Mouse (Mus musculus) left cerebral cortex, adult 18-20 months (tissue): ENCODE measurements at regions not wholly inside any gene's neighbourhood (a gene's known extent, or its start where the extent isn't known, plus 50 kb on each side); places are given as distances from the start of the nearest gene placed in this dataset.

Source experiments
- DNase-seq, 2 experiments: peaks; one replicate each; pipeline ENCODE4 v3.0.0; 2021 to 2022; ENCODE audit warnings: low spot score in 2 of 2, mixed read lengths in 1 of 2

DNA sequence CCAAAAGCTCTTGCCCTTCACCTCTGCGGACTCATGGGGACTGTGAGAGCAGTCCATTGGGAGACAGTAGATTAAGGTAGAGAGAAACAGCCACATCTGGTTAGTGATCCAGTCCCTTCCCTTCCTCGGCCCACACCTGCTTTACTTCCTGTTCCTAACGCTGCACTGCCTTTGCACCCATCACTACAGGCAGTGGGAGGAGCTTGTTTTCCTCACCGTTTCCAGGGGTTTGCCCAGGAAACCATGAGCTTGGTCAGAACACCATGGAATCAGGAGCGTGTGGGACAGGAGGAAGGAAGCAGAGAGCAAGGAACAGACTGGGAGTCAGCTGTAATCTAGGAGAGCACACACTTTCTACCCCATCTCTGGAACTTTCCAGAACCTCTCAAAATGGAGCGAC lies 176.2 kb upstream of the Dapk1 start:
- no peak for DNase-seq

DNA sequence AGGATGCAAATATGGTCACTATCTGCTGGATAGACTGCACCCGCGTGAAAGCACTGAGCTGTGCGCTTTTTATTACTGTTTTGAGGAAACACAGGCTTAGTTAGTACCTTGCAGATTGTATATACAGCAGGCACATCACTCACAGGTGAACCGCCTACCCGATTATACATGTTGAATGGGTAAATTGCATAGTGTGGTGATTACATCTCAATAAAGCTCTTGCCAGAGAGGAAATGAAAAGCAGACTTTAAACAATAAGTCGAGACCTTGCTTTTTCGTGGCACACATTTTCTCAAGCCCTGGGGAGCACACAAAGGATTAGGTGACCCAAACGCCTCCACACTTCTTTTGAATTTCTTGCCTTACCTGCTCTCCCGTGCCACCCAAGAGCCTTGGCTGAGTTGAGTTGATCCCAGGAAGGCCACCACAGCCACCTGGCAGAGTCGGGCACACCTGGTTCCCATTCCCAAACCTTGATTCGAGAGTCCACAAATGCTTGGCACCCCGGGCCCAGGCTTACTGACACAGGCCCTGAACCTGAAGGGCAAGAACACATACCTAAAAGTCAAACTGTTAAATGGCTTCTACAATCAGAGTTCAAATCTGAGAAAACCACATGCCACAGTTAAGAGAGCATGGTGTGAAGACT lies 175.4 kb upstream of the Dapk1 start:
- DNase-seq = no peak

DNA sequence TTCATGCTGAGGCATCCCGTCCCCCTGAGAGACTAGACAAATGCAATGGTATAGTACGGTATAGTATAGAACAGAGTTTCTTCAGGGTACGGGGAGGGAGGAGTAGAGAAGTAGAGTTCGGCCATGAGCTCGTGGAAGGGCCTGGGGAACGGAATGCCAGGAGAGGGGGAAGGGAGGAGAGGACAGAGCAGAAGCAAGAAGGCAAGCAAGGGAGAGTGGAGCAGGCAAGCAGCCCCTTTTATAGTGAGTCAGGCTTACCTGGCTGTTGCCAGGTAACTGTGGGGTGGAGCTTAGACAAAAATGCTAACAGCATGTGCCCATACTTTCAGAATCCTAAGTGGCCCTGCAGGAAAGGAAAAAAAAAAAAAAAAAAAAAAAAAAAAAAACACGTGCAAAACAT lies 174.7 kb upstream of the Dapk1 start:
- DNase-seq = no peak

DNA sequence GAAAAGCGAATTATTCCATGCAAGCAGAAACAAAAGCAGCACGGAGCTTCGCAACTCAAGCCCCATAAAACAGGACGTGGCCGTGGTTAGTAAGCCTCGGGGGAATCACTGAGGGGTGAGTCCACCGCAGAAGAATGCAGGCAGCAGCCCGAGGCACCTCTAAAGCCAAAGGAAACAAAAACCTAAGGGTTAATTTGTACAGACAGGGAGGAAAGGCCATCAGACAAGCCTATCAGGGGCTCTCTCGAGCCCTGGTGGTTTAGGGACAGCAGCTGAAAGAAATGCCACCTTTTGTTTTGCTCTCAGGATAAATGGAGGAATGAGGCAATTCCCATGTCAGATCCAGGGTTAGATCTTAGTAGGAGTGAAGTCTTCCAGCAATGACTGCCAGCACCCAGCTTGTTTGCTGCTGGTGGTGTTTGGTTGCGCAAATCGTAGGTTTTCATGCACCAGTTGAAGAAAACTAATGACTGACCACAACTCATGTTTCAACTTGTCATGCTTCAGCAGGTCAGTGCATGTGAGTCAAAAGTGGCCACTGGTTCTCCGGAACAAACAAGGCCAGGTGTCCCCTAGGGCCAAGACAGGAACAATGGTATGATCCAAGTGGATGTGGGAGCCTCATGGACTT lies 173.9 kb upstream of the Dapk1 start:
- no peak for DNase-seq

DNA sequence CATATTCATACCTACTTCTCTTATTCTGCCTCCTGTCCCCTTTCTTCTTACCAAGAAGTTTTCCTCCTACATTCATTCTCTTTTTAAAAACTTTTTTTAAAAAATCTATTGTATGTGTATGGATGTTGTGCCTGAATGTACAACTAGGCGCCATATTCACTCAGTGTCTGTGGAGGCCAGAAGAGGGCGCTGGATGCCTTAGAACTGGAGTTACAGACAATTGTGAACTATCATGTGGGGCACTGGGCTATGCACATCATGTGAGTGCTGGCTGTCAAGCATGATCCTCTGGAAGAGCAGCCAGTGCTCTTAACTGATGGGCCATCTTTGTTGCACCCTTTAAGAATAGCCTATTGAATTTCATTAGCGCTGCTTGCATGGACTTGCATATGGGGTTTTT lies 172.6 kb upstream of the Dapk1 start:
- no peak for DNase-seq

DNA sequence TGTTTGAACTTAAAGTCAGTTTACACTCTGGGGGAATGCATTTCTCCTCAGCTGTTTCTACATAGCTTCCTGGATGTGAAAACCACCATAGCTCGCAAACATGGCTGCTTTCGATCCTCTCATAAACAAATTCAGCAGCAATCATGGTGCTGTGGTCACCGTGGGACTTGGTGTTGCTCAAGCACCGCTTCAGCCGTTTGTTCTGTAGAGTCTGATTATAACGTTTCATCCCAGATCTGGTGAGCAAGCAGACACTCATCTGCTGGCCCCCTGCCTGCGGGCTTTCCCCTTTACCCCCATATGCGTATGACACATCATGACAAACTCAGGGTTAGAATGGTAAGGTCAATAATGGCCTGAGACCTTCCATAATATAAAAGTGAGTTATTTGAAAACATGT lies 170.3 kb upstream of the Dapk1 start:
- no peak for DNase-seq

DNA sequence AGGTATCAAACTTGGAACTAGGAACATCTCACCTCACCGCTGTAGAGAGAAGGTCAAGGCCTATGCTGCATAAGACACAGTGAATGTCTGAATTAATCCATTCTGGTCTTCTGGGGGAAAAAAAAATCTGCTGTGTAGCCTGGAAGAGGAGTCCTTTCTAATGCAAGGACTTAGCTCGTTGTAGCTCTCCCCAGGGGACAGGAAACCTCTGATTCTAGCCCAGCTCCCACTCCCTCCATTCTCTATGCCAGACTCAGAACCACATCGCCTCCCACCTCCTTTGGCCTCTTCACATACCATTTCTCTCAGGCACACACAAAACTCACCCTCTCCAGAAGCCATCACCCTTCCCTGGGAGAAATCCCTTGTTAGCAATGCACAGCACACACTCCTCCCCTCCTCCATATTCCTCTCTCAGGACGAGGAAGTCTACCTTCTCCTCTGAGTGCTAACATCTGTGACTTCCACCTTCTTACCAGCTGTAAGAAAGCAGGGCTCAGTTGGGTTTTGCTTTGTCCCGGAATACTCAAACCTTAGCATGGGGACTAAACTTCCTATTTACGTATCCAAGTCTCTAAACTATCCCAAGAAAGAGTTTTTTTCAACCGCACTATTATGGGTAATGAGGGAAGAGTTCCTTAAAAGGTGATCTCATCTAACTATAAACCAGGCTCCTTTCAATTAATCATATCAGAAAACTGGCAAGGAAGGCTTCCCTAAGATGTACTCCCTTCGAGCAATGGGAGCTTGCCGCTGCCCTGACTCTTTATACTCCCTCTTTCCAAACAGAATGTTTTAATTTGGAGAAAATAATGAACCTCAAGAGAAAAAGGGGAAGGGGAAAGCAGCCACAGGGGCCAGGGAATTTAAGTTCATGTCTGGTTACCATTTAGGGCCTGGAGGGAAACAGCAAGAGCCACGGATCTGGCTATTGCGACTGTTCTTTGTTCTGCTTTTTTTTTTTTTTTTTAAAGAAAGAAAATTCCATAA lies 167.2 kb upstream of the Dapk1 start:
- DNase-seq = no peak

DNA sequence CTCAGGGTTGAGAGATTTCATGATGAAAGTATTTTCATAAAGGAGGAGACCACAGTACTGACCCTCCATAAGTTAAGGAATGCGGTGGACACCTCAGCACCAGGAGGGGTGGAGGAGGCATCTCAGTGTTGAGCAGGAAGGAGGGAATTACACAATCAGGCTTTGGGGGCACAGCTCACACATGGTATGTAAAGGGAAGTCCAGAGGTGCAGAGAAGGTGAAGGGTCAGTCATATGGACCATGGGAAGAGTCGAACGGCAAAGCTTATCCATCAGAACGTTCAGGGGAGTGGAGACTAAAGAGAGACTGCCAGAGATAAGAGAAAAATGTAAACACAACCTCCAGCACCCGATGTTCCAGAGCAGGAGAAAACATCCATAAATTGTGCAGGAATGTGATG lies 166.4 kb upstream of the Dapk1 start:
- no peak for DNase-seq

DNA sequence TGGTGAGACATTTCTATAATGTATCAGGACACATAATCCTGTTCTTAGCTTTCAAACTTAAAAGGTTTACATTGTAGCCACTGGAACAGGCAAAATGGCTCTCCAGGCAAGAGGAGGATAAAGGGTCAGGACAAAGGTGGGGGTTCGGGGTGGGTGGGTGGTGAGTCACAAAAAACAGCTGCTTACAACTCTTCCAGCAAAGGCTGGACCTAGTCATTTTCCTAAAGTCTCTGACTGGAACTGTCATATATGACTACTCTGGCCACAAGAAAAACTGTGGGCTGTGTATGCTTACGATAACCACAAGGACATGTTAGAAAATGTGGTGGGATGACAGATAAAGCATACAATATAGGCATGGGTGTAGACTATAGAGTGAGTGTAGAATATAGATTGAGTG lies 163.6 kb upstream of the Dapk1 start:
- DNase-seq = no peak

DNA sequence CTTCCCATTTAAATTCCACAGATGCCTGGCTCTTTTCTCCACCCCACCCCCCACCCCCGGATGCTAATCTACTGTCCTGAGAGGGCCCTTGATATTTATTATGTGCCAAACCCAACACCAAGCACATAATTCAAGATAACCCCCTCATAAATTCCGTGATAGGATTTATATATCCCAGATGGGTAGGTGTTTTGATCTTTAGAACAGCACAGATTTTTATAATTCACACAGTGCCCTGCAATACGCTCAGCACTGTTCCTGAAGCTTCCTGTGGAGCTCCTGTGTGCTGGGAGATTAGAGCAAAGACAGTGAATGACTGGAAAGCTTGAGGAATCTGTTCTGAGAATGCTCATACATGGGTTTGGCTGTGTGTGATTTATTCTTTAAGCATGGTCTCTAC lies 161.2 kb upstream of the Dapk1 start:
- DNase-seq = no peak

DNA sequence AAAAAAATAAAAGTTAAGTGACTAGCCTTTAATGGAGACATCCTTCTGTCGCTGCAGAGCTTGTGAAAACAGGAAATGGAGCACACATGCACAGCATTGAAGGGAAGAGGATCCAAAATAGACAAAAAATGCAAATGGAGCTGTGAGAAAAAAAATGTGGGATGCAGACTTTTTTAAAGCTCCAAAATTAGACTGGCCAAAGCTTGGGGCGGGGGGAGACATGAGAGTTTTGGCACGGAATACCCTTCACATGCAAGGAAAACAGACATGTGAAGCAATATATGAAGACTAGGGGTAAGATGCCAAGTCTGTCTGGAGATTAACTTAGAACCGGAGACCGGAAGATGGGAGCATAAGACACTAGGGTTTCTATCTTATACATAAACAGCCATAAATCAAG lies 156.6 kb upstream of the Dapk1 start:
- no peak for DNase-seq

DNA sequence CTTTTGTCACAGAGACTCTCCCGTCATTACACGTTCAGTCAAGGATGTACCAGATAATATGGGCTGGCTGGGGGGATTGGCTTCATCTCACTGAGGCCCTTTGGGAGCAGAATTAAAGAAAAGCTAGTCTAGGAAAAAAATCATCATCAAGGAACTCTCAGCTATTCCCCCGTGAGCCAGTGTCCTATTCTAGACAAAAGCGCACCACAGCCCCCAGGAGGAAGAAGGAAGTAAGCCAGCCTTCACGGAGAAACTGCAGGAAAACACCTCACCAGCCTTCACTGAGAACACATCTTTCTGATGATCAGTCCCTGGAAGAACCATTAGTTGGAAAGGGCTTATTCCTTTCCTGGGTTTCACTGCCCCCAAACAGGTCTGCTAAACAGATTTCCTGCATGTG lies 154.8 kb upstream of the Dapk1 start:
- DNase-seq = no peak

DNA sequence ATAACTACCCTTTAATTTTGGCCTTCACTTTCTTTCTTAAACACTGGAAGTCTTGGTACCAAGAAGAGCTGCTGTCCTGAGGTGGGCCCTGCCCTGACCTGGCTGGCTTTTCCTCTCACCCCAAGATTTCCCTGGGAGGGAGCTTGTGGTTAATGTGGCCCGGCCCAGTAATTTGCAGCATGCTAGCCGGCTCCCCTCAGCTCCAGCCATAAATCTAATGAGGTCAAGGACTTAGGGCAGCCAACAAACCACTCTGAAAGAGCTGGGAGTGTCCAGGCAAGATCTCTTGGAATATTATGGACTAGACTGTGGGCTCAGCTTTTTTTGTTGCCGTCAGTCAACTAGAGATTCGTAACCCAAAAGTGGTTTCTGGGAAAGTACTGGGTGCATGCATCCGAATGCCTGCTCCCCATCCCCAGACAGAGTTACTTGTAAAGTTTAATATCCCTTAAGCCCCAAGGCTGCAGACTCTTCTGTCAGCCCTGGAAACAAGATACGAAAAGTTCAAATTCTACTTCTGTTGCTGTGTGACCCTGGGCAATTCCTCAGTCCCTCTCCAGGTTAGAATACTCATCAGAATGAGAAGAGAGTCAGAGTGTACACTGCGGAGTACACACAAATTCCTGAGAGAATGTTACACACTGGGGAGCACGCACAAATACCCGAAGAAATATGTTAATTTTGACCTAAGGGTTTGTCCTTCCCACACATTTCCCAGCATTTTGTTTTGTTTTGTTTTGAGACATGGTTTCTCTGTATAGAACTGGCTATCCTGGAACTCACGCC lies 150.8 kb upstream of the Dapk1 start:
- DNase-seq = no peak

DNA sequence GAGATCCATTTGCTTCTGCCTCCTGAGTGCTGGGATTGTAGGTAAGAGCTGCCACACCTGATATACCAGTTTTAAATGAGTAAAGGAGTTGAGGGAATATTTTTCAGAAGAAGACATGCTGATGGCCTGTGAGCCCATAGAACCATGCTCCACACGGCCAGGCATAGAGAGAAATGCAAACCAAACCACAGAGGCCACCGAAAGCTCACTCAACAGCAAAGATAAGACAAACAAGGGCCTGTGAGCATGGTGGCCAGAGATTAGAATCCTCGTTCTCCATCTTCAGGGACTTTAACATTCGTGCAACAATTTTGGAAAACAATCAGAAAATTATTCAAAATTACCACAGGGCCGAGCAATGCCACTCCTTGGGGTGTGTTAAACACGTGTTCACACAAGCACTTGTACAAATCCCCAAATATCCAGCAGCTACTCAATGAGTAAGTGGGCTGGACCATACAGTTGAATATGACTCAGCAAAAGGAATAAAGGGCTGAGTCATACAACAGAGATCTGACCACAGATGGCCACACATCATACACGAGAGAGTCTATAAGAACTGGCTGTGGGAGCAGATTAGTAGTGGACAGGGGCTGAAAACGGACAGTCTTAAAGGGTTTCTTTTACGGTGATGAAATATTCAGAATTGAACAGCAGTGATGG lies 147.8 kb upstream of the Dapk1 start:
- DNase-seq = no peak

DNA sequence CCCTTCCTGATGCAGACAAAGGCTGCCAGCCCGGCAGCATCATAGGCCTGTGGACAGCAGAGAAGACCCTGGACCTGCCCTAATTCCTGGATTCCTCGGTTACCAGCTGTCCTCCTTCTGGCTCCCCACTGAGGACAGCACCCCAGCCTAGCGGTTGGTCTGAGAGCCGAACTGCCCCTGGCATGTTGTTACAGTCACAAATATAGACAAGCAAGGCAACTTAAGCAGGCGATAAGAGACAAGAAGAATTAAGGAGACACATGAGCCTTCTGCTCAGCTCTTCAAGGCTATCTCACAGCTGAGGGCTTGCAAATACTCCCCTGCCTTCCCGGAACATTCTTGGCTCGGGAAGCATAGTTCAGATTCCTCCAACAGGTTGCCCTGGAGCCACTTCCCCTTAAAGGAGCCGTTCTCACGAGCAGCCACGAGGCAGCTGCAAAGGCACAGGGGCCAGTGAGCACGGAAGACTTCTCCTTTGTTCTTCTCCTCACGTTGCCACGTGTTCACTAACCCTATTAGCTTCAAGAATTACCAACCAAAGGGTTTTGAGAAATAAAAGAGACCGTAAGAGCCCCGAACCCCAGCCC lies 146.6 kb upstream of the Dapk1 start:
- no peak for DNase-seq

DNA sequence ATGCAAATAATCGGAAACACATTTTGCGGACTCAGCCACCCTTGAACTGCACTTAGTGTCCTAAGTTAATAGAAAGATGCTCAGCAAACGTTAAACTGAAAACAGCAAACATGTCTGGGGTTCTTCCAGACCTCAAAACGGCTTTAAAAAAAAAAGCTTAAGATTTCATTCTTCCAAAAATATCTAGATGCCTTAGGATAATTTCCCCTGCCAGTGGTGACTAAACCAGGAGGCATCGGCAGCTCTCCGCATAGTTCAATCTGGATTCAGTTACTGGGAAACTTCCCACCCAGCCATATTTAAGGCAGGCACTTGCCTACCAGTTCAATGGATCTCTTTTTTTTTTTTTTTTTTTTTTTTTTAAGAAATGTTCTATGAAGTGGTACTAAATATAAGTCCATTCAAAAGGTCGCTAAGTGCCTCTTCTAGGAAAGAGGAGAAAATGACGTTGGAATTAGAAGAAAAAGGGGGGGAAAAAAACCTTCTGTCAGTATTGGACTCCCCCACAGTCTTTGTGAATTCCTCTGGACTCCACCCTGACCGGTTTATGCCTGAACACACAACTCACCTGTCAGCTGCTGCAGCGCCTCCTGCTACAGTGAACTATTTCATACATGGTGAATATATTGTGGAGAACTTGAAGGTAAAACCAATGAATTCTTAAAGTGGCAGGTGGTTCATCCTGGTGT lies 145.7 kb upstream of the Dapk1 start:
- DNase-seq = no peak

DNA sequence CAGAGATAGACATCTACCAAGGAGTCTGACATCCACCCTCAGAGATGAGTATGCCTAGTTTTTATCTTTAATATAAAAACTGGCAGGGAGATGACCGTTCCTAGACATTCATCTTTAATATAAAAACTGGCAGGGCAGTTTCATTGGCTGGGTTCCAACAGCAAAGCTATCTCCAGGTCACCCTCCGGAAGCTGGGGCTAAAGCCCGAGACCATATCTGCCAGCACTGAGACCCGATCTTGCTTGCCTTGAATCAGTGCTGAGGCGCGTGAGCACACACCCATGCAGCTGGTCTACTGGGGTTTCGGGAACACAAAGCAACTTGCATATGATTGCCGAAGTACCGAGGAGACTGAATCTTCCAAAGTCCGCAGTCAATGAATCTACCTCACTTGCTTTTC lies 144.5 kb upstream of the Dapk1 start:
- DNase-seq = no peak

DNA sequence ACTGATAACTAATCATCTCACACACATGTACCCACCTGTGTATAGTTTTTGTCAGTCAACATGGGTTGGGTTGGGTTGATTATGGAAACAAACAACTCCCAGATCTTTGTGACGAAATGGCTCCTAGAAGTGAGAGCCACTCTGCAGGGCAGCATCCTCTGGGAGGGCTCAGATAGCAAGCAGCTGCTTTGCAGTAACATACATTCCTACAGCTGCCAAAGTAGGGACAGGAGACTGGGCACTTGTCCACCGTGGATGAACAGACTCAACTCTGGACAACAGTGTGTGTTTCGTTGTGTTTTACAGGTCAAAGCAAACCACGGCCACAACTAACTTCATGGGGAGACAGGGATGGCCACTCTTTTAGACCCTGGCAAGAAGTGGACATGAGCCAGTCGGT lies 142.7 kb upstream of the Dapk1 start:
- DNase-seq = no peak

DNA sequence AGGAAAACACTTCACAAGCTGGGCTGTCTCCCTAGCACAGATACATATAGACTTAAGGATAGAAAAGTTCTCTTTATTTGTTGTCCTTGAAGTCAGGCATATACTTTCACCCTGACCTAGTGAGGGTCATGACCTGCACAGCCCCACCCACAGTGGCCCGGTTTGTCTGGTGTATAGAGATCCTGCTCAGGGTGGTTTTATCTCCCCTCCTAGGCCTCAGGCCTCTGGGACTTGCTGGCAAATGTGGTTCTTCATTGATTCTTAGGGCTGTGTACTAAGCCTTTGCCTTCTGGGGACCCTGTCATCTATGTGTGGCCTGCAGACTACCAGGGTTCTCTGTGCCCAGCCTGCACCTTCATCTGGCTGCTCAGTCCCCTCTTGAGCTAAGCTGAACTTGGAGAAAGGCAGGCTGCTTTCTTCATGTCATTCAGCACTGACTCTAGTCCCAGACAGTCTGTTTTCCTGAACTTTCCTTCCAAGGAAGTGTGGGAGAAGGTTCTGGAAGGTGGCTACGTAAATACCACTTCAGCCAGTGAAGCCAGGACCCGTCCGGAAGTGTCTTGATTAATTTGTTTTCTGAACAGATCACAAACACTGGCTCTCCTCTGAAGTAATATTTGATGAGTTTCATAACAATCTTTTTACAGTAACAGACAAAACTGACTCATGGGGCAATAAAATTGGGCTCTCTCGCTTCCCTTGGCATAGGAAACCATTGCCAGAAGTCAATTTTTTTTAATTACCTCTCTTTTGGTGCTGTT lies 135.0 kb upstream of the Dapk1 start:
- DNase-seq = no peak
